Mouse (Mus musculus) cerebellum, adult 8-10 months (tissue): ENCODE measurements at regions not wholly inside any gene's neighbourhood (a gene's known extent, or its start where the extent isn't known, plus 50 kb on each side); places are given as distances from the start of the nearest gene placed in this dataset.
A peak's percentile ranks its signal among the peaks of the same experiment; 100 is the strongest.

Experiments used
- DNase-seq: peaks from one replicate; pipeline ENCODE4 v3.0.0; 2022

DNA sequence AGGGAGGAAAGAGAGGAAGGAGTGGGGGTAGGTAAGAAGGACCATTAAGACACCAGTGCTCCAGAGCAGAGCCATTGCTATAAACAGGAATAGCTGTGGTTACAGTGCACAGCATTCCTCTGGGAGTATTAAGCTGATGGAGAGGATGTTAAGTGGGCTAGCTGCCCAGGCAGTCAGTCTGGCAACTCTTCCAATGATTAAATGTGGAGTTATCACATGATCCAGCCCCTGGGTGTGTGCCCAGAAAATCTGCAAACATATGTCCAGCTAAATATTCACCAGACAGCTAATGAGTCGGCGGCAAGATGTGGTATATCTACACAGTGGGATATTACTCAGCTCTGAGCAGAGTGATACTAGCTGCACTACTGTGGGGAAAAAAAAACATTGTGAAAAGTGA lies 229.7 kb downstream of the Ankrd50 start:
- peak; percentile 34 for DNase-seq

DNA sequence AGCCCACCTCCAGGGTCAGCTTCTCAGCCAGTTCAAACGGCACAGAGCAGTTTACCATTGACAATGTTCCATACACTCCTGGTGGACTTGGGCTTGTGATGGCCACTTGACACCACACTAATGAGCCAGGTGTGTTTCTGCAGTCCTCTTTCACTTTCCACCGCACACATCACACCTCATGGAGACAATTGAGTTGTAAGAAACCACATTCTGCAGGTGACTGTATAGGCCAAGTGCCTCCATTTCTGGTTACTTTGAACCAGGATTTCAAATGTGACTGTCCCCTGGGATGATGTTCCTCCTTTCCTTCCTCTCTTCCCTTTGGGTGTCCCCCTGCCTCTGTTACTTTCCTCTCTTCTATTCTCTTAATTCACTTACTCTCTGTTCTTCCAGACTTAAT lies 233.1 kb downstream of the Ankrd50 start:
- no peak for DNase-seq

DNA sequence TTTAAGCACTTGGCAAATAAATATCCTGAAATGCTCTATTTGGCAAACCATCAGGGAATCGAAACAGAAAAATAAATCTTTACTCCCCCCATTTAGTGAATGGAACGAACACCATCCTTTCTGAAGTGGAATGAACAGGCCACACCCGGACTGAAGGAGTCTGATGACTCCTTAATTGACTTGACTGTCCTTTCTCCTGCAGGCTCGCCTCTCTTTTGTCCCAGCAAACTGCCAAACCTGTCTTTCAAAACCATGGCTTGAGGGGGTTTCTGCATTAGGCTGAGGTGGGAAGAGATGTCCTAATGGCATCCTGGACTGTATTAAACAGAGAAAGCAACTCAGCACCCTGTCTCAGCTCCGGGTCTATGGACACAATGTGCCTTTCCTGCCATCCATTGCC lies 234.1 kb downstream of the Ankrd50 start:
- no peak for DNase-seq

GRCm38 (mm10) chr3:38248941-38249340 lies 235.7 kb downstream of the Ankrd50 start:
- DNase-seq: no peak

GRCm38 (mm10) chr3:38246439-38246838 lies 238.2 kb downstream of the Ankrd50 start:
- no peak for DNase-seq

- DNase-seq: no peak
These were observed 241.4 kb downstream of the Ankrd50 start for GRCm38 (mm10) chr3:38243209-38243608.

DNA sequence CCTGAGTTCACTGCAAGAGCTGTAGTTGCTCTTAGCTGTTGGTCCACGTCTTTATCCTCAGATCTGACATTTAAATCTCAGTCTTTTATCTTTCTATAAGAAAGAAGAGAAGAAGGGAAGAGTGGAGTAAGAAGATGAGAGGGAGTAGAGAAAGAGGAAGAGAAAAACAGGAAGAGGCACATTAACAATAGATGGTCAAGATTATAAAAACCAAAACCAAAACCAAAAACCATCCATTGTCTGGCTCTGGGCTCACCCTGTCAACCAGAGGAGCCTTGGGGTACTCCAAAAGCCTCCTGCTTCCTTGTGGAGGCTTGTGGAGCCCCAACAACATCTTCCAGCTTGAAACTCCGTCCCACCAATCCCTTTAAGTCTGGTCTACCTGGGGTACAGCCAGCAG lies 247.0 kb downstream of the Ankrd50 start:
- no peak for DNase-seq

DNA sequence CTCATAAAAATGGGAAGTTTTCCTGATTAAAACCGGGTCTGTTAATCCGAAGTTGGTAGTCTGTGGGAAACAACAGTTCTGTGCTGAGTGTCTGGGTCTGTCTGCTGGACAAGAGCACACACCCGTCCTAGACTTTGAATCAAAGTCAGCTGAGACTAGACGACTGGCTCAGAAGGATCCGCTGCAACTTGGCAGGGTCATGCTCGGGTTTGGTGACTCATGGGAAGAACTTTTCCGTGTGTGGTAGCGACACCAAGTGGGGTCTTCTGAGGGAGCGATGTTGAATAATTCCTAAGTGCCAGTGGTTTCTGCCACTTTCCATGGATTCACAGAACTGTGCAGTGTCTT lies 248.9 kb downstream of the Ankrd50 start:
- DNase-seq: no peak

DNA sequence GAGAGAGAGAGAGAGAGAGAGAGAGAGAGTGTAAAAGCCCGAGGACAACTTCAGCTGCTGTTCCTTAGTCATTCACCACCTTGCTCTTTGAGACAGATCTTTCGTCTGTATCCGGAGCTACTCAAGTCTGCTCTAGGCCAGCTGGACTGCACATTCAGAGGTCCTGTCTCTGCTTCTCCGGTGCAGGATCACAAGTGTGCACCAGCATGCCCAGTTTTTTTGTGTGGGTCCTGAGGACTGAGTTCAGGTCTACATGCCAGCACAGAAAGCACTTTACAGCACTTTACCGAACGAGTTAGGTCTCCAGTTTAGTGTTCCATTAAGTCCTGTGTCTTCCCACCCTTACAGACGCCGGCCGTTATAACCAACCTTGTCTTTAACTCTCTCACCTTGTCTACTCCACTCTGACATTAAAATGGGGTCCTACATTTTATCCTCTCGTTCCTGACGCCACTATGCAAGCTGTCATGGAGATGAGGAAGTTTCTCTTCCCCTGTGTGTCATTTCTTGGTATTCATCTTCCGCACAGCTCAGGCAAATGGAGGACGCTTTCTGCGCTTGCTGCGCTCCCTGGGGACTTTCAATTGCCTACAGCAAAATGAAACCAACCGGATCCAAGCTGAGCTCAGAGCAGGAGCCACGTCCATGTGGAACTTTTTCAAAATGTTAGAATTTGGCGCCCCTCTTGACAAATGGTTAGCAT lies 249.5 kb downstream of the Ankrd50 start:
- DNase-seq: no peak

GRCm38 (mm10) chr3:38234534-38234933 lies 250.1 kb downstream of the Ankrd50 start:
- no peak for DNase-seq

DNA sequence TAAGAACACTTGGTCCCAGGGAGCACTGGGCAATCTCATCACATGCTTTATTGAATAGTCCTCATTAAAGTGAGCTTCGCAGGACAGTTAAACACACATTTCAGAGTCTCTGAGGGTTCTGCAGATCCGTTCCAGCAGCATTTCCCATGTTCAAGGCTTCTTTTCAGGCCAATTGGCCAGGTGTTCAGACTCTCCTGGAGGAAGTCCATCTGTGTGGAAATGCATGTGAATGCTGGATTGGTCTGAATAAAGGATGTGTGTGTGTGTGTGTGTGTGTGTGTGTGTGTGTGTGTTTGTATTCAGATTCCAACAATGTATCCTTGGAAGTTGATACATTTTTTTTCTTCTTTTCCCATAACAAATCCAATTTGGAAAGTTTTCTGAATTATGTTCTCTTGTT lies 250.6 kb downstream of the Ankrd50 start:
- no peak for DNase-seq

DNA sequence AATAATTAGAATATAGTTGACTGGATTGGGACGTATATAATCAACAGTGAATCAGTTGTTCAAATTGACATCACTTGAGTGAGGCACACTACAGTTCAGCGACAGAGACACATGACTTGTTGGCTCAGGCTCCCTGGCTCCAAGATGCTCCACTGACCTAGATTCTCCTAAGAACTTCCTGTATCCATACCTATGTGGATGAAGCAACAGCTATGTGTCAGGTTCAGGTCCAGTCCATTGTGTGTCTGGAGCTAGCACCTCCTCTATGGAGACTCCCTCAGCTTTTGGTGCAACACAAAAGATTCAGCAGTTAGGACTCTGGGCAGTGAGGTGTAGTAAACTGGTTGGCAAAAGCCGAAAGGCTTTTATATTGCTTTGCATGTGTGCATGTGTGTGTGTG lies 251.6 kb downstream of the Ankrd50 start:
- DNase-seq: no peak

DNA sequence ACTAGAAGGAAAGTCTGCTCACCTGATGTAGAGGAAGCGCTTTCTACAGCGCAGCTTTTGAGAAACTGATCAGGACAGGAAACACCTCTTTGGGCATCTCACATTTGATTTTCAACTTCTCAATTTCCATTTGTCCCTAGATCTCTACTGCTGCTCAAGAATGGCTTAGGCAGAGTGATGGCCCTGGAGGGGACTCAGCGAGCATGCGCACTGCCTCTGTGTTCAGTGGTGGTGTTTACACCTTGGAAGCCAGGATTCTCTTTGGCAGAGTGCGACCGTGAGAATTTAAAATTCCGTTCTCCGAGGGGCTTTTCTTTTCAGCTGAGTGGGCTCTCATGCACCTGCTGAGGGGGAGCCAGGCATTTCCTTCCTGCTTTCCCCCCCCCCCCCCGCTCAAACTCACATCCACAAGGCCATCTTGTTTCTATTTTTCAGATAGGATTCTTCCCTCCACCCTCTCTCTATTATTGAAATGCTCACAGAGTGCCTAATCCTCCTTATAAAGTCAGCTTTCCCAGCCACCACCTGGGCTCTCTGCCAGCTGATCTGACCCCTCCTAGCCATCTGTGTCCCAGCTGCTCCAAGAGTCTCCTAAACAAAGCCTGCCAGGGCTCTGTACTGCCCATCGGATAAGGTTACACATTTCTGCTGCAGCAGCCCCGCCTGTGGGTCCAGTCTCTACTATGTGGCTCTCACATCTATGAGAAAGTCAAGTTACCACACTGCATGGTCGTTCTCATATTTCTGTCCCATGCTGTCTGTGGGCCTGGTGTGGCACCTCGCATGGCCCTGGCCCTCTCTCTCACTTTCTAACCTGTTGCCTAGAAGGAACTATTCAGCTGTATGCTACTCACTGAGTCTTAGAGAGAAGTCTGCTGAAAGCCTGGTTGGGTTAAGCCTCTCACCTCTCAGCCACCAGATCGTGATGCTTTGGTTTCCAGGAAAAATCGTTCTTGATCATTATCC lies 252.2 kb downstream of the Ankrd50 start:
- no peak for DNase-seq

GRCm38 (mm10) chr3:38231506-38231905 lies 253.1 kb downstream of the Ankrd50 start:
- DNase-seq: no peak

GRCm38 (mm10) chr3:38230796-38231195 lies 253.8 kb downstream of the Ankrd50 start:
- DNase-seq: no peak

DNA sequence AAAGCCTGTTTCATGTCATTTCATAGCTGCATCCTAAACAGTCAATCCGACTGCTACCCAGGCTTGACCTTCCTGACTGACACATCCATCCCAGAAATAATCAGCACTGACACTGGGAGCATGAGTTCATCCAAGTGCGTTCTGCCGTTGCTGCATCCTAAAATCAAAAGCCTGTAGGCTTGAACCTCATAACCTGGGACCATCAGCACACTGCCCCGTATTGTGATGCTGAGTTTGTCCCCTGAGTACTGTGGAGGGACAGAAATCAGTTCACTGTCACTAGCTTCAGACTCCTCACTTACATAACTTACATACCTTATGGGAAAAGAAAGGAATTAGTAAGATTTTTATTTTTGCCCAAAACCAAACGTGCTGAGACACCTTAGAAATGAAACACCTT lies 255.0 kb downstream of the Ankrd50 start:
- DNase-seq: no peak

DNA sequence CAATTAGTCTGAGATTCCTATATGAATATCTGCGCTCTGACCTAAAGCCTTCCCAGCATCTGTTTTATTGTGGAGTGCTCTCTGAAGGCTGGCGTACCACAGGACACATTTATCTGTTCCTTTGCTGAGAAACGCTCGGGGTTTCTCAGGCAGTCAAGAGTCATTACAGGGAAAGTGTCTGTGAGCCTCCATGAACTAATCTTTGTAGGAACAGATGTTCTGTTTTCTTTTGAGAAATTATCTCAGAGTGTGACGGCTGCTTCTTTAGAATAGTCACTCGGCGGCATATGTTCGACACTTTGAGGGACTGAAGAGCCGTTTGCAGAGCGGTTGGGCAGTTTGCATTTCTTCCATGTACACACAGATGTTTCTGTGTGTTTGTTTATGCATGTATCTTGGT lies 255.6 kb downstream of the Ankrd50 start:
- no peak for DNase-seq

DNA sequence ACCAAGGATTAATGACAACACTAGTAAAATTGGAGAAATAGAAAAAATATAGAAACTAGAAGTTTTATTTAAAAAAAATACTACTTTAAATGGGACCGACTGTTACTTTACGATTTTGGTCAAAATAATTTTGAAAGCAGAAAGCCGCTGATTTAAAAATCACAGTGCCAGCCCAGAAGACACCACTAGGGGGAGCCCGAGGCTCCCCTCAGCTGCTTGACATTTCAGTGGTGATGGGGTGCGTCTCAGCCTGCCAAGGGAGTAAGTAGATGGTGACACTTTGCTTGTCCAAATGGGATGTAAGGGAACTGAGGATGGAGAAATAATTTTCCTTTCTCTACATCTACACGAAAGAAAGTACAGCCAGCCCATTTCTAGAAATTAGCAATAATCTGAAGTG lies 257.0 kb downstream of the Ankrd50 start:
- DNase-seq: peak; percentile 52

DNA sequence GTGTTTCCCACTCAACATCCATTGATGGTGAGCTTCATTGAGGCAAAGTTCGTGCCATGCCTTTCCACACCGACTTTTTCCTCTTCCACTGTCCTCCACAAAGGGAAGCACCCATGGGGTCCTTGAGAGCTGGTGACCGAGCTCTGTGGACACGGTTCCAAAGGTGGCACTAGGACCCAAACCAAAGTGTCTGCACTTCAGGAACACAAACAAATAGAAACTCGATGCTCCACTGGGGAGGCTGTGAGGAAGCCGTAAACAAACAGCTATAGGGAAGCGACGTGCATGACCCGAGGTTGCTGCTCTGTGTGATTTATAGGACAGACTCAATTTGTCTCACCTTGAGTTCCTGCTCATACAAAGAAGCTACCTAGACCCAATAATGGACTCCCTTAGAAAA lies 257.5 kb downstream of the Ankrd50 start:
- DNase-seq: no peak

DNA sequence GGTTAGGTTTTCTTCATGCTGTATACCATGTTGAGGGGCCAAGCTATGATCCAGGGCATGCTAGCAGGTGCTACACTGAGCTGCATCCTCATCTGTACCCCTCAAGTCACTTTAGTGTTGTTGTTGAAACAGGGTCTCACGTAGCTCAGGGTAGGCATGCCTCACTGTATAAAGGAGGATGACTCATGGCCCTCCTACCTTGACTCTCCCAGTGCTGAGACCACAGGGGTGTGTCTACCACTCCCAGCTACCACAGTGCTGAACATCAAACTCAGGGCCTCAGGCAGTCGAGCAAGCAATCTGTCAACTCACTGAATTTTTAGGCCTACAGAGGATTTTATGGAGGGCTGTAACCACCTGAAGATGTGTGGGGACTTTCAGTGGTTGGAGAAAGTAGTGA lies 258.5 kb downstream of the Ankrd50 start:
- DNase-seq: no peak

DNA sequence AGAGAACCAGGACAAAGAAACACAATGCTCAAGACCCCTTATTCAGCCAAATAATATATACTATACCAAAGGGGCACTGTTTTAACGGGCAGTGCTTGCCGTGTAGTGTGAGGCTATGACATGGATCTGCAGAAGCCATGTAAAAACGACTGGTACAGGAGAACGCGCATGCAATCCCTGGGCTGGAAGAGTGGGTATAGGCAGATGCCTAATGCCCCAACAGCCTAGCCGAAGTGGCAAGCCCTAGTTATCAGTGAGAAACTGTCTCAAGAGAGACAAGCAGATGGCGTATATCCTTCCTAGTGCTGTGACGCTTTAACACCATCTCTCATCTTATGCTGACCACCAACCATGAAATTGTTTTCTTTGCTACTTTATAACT lies 262.8 kb downstream of the Ankrd50 start:
- no peak for DNase-seq

GRCm38 (mm10) chr3:38220934-38221833 lies 263.5 kb downstream of the Ankrd50 start:
- peak; percentile 47 for DNase-seq

DNA sequence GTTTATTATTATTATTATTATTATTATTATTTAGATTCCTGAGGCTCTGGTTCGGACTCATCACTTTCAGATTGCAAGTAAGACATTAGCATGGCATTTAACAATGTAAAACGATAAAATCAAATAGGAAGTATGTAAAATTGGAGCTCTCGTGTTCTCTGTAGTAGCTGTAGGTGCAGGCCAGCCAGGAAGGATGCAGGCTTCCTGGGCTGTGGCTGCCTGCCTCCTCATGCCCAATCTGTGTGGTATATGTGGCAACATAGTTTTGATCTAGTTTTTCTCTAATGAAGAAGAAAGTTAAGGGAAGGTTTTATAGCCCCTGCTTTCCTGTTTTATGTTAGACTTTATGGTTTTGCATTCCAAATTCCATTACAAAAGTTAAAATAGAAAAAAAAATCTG lies 275.6 kb downstream of the Ankrd50 start:
- DNase-seq: no peak
